Mouse (Mus musculus) spleen, postnatal 0 days (tissue): ENCODE data around the gene H2al1d. TPM values are rescaled to one million over a fixed set of nuclear protein-coding genes. Genes with fewer than 3 reads are reported as not detected.

Experiments
- polyA plus RNA-seq: library from polyadenylated mRNA; unstranded; fragments of >200 nt; fragmentation: Nextera tagmentation; extraction: Ambion mirVana; gene quantifications from 2 replicates; pipeline ENCODE4 v1.2.1, GENCODE M21; 2015

Gene H2al1d
- not detected in 2 replicates for polyA plus RNA-seq

DNA sequence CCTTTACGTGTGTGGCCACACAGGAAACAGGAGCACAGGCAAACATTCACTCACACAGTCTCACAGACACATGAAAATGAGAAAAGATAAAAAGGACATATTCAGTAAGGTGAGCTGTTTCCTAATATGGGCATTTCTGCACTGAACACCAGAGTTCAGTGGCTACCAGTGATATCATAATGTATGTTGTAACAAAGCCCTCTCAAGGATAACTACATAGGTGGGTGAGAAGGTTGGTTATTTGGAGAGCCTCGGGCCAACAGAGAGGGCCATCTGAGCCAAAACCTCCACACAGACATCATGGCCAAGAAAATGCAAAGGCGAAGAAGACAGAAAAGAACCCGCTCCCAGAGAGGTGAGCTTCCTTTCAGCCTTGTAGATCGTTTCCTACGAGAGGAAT lies at the start of gene H2al1d:
TSS of gene H2al1d (plus strand) at position 301 of the 400 bp plus-strand sequence.

GRCm38 (mm10) chrX:11298957-11299356 lies 9.7 kb upstream of the H2al1d start, which contains the start of gene H2al1a:
TSS of gene H2al1a (plus strand) at chrX:11299257.

DNA sequence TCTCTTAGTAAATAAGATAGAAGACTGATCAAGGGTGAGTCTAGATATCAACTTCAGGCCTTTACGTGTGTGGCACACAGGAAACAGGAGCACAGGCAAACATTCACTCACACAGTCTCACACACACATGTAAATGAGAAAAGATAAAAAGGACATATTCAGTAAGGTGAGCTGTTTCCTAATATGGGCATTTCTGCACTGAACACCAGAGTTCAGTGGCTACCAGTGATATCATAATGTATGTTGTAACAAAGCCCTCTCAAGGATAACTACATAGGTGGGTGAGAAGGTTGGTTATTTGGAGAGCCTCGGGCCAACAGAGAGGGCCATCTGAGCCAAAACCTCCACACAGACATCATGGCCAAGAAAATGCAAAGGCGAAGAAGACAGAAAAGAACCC lies 6.5 kb upstream of the H2al1d start, which contains the start of gene H2al1b:
TSS of gene H2al1b (plus strand) at position 301 of the 400 bp plus-strand sequence.

GRCm38 (mm10) chrX:11305355-11305754 lies 3.3 kb upstream of the H2al1d start, which contains the start of gene H2al1c:
TSS of gene H2al1c (plus strand) at chrX:11305655.

GRCm38 (mm10) chrX:11311634-11312033 lies 3.0 kb downstream of the H2al1d start, which contains the start of gene H2al1e:
TSS of gene H2al1e (plus strand) at chrX:11311934.

DNA sequence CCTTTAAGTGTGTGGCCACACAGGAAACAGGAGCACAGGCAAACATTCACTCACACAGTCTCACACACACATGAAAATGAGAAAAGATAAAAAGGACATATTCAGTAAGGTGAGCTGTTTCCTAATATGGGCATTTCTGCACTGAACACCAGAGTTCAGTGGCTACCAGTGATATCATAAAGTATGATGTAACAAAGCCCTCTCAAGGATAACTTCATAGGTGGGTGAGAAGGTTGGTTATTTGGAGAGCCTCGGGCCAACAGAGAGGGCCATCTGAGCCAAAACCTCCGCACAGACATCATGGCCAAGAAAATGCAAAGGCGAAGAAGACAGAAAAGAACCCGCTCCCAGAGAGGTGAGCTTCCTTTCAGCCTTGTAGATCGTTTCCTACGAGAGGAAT lies 6.2 kb downstream of the H2al1d start, which contains the start of gene H2al1f:
TSS of gene H2al1f (plus strand) at position 301 of the 400 bp plus-strand sequence.

DNA sequence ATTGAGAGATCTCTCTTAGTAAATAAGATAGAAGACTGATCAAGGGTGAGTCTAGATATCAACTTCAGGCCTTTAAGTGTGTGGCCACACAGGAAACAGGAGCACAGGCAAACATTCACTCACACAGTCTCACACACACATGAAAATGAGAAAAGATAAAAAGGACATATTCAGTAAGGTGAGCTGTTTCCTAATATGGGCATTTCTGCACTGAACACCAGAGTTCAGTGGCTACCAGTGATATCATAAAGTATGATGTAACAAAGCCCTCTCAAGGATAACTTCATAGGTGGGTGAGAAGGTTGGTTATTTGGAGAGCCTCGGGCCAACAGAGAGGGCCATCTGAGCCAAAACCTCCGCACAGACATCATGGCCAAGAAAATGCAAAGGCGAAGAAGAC lies 9.3 kb downstream of the H2al1d start, which contains the start of gene H2al1g:
TSS of gene H2al1g (plus strand) at position 301 of the 400 bp plus-strand sequence.

DNA sequence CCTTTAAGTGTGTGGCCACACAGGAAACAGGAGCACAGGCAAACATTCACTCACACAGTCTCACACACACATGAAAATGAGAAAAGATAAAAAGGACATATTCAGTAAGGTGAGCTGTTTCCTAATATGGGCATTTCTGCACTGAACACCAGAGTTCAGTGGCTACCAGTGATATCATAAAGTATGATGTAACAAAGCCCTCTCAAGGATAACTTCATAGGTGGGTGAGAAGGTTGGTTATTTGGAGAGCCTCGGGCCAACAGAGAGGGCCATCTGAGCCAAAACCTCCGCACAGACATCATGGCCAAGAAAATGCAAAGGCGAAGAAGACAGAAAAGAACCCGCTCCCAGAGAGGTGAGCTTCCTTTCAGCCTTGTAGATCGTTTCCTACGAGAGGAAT lies 12.6 kb downstream of the H2al1d start, which contains the start of gene H2al1h:
TSS of gene H2al1h (plus strand) at position 301 of the 400 bp plus-strand sequence.

DNA sequence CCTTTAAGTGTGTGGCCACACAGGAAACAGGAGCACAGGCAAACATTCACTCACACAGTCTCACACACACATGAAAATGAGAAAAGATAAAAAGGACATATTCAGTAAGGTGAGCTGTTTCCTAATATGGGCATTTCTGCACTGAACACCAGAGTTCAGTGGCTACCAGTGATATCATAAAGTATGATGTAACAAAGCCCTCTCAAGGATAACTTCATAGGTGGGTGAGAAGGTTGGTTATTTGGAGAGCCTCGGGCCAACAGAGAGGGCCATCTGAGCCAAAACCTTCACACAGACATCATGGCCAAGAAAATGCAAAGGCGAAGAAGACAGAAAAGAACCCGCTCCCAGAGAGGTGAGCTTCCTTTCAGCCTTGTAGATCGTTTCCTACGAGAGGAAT lies 15.7 kb downstream of the H2al1d start, which contains the start of gene H2al1i:
TSS of gene H2al1i (plus strand) at position 301 of the 400 bp plus-strand sequence.

GRCm38 (mm10) chrX:11327522-11327921 lies 18.9 kb downstream of the H2al1d start, which contains the start of gene H2al1j:
TSS of gene H2al1j (plus strand) at chrX:11327822.

Other genes with a start within 250 kb of the H2al1d start
- gene H2al1a, start 9.6 kb upstream of the H2al1d start, polyA plus RNA-seq = not detected in 2 replicates
- not detected in 2 replicates for gene H2al1b, start 6.4 kb upstream of the H2al1d start, polyA plus RNA-seq
- not detected in 2 replicates for gene H2al1c, start 3.2 kb upstream of the H2al1d start, polyA plus RNA-seq
- gene H2al1e, start 3.1 kb downstream of the H2al1d start, polyA plus RNA-seq = not detected in 2 replicates
- gene H2al1f, start 6.3 kb downstream of the H2al1d start, polyA plus RNA-seq = not detected in 2 replicates
- not detected in 2 replicates for gene H2al1g, start 9.4 kb downstream of the H2al1d start, polyA plus RNA-seq
- gene H2al1h, start 12.7 kb downstream of the H2al1d start, polyA plus RNA-seq = not detected in 2 replicates
- gene H2al1i, start 15.8 kb downstream of the H2al1d start, polyA plus RNA-seq = not detected in 2 replicates
- gene H2al1j, start 19.0 kb downstream of the H2al1d start, polyA plus RNA-seq = not detected in 2 replicates